ENCODE assay signal across 19 mouse cellular contexts in genomic region chr8:109839822-109840221, GRCm38 (mm10).
"Had no signal": no experiment of that assay in that cellular context is flagged by ENCODE, and none has a peak within 500 bp of the region (broad histone marks: within the 10 kb centered on the region; RNA-seq: fewer than 3 reads in every experiment).

No protein-coding gene starts in this region.

- H3K27me3 ChIP-seq: intestine, embryonic 15.5 days; kidney, embryonic 15.5 days; lung, embryonic 15.5 days; stomach, embryonic 15.5 days had no signal

- H3K4me2 ChIP-seq: intestine, embryonic 15.5 days; kidney, embryonic 15.5 days; lung, embryonic 15.5 days; midbrain, embryonic 11.5 days; stomach, embryonic 15.5 days had no signal

- H3K9ac ChIP-seq: intestine, embryonic 15.5 days; kidney, embryonic 15.5 days; lung, embryonic 15.5 days; stomach, embryonic 15.5 days had no signal

- H3K4me3 ChIP-seq: intestine, embryonic 15.5 days; kidney, embryonic 15.5 days; left cerebral cortex, adult 2 months; lung, embryonic 15.5 days; stomach, embryonic 15.5 days had no signal

- H3K27ac ChIP-seq: intestine, embryonic 15.5 days; kidney, embryonic 15.5 days; left cerebral cortex, adult 2 months; lung, embryonic 15.5 days; stomach, embryonic 15.5 days had no signal

- H3K4me1 ChIP-seq: intestine, embryonic 15.5 days; kidney, embryonic 15.5 days; lung, embryonic 15.5 days; stomach, embryonic 15.5 days had no signal

- H3K9me3 ChIP-seq: intestine, embryonic 15.5 days; kidney, embryonic 15.5 days; lung, embryonic 15.5 days; stomach, embryonic 15.5 days had no signal

- DNase-seq: kidney, adult 11 months; kidney, adult 8-10 months; kidney, postnatal 10 days; kidney, postnatal 36 days; layer of hippocampus, postnatal 36 days; lung, adult 18-20 months; lung, postnatal 10 days; lung, postnatal 4 days; midbrain, embryonic 14.5 days; retina, postnatal 1 day; right cerebral cortex, postnatal 25 days; spleen, adult 18-20 months; thymus, postnatal 36 days had no signal

- ATAC-seq: intestine, embryonic 15.5 days had no signal
